Mouse (Mus musculus): ENCODE results near the gene Cdca7l.
"Not testable (repeated sequence)": the region's sequence is repeated elsewhere in the genome, so short reads cannot be mapped to it uniquely, and the experiment has no call there.

Cdca7l gene

GRCm38 (mm10) chr12:117803989-117804388 is at the start of gene Cdca7l:
Cdca7l (plus strand) TSS chr12:117804289.
- not testable (repeated sequence) for DNase-seq (ENCODE audit: low read depth, low spot score)

- no peak for DNase-seq (ENCODE audit: low read depth, low spot score)
These were observed 48.1 kb upstream of the Cdca7l start for GRCm38 (mm10) chr12:117756010-117756409.

- DNase-seq (ENCODE audit: low read depth, low spot score) = no peak
These were observed 43.7 kb upstream of the Cdca7l start for GRCm38 (mm10) chr12:117760373-117760772.

- DNase-seq (ENCODE audit: low read depth, low spot score) = no peak
These were observed 43.2 kb upstream of the Cdca7l start for GRCm38 (mm10) chr12:117760846-117761245.

GRCm38 (mm10) chr12:117761698-117762097 is 42.4 kb upstream of the Cdca7l start:
- no peak for DNase-seq (ENCODE audit: low read depth, low spot score)

GRCm38 (mm10) chr12:117763247-117763646 is 40.8 kb upstream of the Cdca7l start:
- no peak for DNase-seq (ENCODE audit: low read depth, low spot score)

GRCm38 (mm10) chr12:117764839-117765238 is 39.2 kb upstream of the Cdca7l start:
- peak; percentile 43 for DNase-seq (ENCODE audit: low read depth, low spot score)

- peak; percentile 20 for DNase-seq (ENCODE audit: low read depth, low spot score)
These were observed 35.0 kb upstream of the Cdca7l start for GRCm38 (mm10) chr12:117769113-117769512.

GRCm38 (mm10) chr12:117770211-117770610 is 33.9 kb upstream of the Cdca7l start:
- no peak for DNase-seq (ENCODE audit: low read depth, low spot score)

- no peak for DNase-seq (ENCODE audit: low read depth, low spot score)
These were observed 32.9 kb upstream of the Cdca7l start for GRCm38 (mm10) chr12:117771156-117771555.

- no peak for DNase-seq (ENCODE audit: low read depth, low spot score)
These were observed 31.5 kb upstream of the Cdca7l start for GRCm38 (mm10) chr12:117772638-117773037.

GRCm38 (mm10) chr12:117776841-117777240 is 27.2 kb upstream of the Cdca7l start:
- DNase-seq (ENCODE audit: low read depth, low spot score) = no peak

GRCm38 (mm10) chr12:117781360-117781759 is 22.7 kb upstream of the Cdca7l start:
- no peak for DNase-seq (ENCODE audit: low read depth, low spot score)

GRCm38 (mm10) chr12:117783426-117783825 is 20.7 kb upstream of the Cdca7l start:
- no peak for DNase-seq (ENCODE audit: low read depth, low spot score)

- no peak for DNase-seq (ENCODE audit: low read depth, low spot score)
These were observed 17.5 kb upstream of the Cdca7l start for GRCm38 (mm10) chr12:117786621-117787020.

- DNase-seq (ENCODE audit: low read depth, low spot score) = no peak
These were observed 15.5 kb upstream of the Cdca7l start for GRCm38 (mm10) chr12:117788513-117789011.

GRCm38 (mm10) chr12:117789017-117789416 is 15.1 kb upstream of the Cdca7l start:
- DNase-seq (ENCODE audit: low read depth, low spot score) = no peak

- no peak for DNase-seq (ENCODE audit: low read depth, low spot score)
These were observed 8.8 kb upstream of the Cdca7l start for GRCm38 (mm10) chr12:117795303-117795702.

GRCm38 (mm10) chr12:117805576-117805975 is 1.5 kb downstream of the Cdca7l start:
- DNase-seq (ENCODE audit: low read depth, low spot score) = no peak

GRCm38 (mm10) chr12:117806007-117806451 is 1.9 kb downstream of the Cdca7l start:
- DNase-seq (ENCODE audit: low read depth, low spot score) = no peak

GRCm38 (mm10) chr12:117806470-117806869 is 2.4 kb downstream of the Cdca7l start:
- no peak for DNase-seq (ENCODE audit: low read depth, low spot score)

GRCm38 (mm10) chr12:117807637-117808036 is 3.5 kb downstream of the Cdca7l start:
- DNase-seq (ENCODE audit: low read depth, low spot score) = no peak

GRCm38 (mm10) chr12:117808355-117809326 is 4.6 kb downstream of the Cdca7l start:
- DNase-seq (ENCODE audit: low read depth, low spot score) = no peak

All from c-Kit-negative CD71-positive TER-119-positive erythroid progenitor cells, embryonic 14.5 days (primary cell).